Mouse (Mus musculus): ENCODE data around the gene Olfr1318. TPM values are rescaled to one million over a fixed set of nuclear protein-coding genes. Genes with fewer than 3 reads are reported as not detected.

Olfr1318 gene
- polyA plus RNA-seq (2016; fragmentation: Nextera tagmentation; extraction: Ambion mirVana): not detected in 2 replicates

DNA sequence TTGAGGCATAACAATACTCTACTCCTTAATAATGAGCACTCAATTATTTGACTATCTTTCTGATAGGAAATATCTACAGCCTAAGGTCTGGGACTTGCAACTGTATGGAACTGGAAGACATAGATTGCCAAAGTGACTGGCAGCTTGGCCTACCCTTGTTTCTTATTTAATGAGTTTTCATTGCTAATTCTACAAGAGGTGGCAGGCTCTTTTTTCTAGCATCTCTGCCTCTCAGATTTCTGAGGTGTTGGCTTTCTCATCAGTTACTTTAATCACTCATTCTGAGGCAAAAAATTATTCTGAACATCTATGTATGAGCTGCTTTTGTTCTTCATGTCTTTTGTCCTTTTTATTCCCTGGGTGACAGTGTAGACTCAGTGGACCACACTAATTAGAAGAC lies at the start of gene Olfr1318:
Gene Olfr1318, plus strand, starts transcription at position 301 of the 400 bp plus-strand sequence.
- no peaks in the 10 kb centered on the region for H3K9me3 ChIP-seq
- H3K27ac ChIP-seq: no peak within 1 kb of the TSS
- no peak for DNase-seq (ENCODE audit: low spot score)
- H3K4me3 ChIP-seq: no peak within 1 kb of the TSS
- no peaks in the 10 kb centered on the region for H3K36me3 ChIP-seq
- H3K27me3 ChIP-seq (ENCODE audit: insufficient read depth, poor library complexity, severe bottlenecking): no peaks in the 10 kb centered on the region
- H3K4me1 ChIP-seq (replicated peaks): no peaks in the 10 kb centered on the region

DNA sequence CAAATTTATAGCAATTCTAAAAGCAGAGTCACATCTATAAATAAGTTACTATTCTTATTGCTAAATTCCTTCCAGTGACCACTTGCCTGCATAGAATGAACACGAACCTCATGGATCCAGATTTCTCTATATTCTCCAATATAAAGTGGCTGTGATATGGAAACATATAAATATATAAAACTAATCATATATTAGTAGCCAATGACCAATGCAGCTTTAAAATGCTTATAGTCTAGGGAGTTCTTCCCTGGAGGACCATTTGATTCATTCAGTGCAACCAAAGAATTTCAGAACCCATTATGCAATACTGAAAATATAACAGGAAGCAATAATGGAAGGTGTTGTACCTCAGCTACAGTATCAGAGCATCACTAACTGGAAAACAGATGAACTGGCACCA lies 38.7 kb upstream of the Olfr1318 start, which contains the start of gene Olfr1315-ps1:
Gene Olfr1315-ps1, minus strand, starts transcription at position 101 of the 400 bp plus-strand sequence.
- Histone ChIP-seq H3K27ac (no peak within 1 kb of the TSS), H3K9me3 (no peaks in the 10 kb centered on the region), H3K27me3 (ENCODE audit: insufficient read depth, poor library complexity, severe bottlenecking) (no peaks in the 10 kb centered on the region), H3K36me3 (no peaks in the 10 kb centered on the region), H3K4me3 (no peak within 1 kb of the TSS), H3K4me1 (replicated peaks) (no peaks in the 10 kb centered on the region)
- 74% methylated on average over 1 of the region's 1 CpGs for WGBS
- no peak for DNase-seq (ENCODE audit: low spot score)

DNA sequence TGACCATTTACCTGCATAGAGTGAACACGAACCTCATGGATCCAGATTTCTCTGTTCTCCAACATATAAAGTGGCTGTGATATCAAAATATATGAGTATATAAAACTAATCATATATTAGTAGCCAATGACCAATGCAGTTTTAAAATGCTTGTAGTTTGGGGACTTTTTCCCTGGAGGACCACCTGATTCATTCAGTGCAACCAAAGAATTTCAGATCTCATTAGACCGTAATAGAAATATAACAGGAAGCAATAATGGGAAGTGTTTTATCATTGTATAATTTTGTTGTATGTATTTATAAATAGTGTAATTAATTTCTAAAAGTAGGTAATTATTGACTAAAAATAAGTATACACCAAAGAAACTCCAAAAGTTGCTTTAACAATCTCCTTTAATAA lies 19.1 kb upstream of the Olfr1318 start, which contains the start of gene Olfr1316:
Gene Olfr1316, minus strand, starts transcription at position 101 of the 400 bp plus-strand sequence.
- Histone ChIP-seq H3K27me3 (ENCODE audit: insufficient read depth, poor library complexity, severe bottlenecking) (no peaks in the 10 kb centered on the region), H3K36me3 (no peaks in the 10 kb centered on the region), H3K4me3 (no peak within 1 kb of the TSS), H3K4me1 (replicated peaks) (no peaks in the 10 kb centered on the region), H3K9me3 (no peaks in the 10 kb centered on the region), H3K27ac (no peak within 1 kb of the TSS)
- 87% methylated on average over 2 of the region's 2 CpGs for WGBS
- no peak for DNase-seq (ENCODE audit: low spot score)

DNA sequence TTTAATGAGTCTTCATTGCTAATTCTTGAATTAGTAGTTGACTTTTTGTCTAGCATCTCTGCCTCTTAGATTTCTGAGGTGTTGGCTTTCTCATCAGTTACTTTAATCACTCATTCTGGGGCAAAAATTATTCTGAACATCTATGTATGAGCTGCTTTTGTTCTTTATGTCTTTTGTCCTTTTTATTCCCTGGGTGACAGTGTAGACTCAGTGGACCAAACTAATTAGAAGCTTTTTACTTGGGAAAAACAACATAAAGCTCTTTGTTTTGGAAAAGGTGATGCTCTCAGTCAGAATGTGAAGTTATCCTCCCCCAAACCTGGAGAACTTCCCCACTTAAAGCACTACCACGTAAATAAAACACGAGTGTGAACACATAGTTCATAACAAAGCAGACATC lies 14.0 kb upstream of the Olfr1318 start, which contains the start of gene Olfr1317:
Gene Olfr1317, plus strand, starts transcription at position 301 of the 400 bp plus-strand sequence.
- no peak for DNase-seq (ENCODE audit: low spot score)
- Histone ChIP-seq H3K36me3 (no peaks in the 10 kb centered on the region), H3K27ac (no peak within 1 kb of the TSS), H3K9me3 (no peaks in the 10 kb centered on the region), H3K4me1 (replicated peaks) (no peaks in the 10 kb centered on the region), H3K4me3 (no peak within 1 kb of the TSS), H3K27me3 (ENCODE audit: insufficient read depth, poor library complexity, severe bottlenecking) (no peaks in the 10 kb centered on the region)
- WGBS: 84% methylated on average over 2 of the region's 2 CpGs

DNA sequence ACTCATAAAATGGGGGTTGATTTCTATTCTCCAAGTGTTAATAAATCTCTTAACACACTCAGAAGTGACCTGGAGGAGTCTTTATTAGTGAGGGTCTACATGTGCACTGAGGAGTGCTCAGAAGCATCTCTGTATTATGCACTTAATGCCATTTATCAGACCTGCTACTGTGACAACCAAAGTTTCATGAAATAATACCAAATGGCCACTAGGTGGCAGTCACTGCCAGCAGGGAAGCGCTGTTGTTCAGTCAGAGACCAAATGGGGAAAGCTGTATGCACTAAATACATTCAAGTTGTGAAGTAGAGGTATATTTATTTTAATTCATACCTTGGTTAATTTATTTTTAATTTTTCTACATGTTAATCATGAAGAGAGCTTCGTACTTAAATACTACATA lies 42.9 kb downstream of the Olfr1318 start:
- Histone ChIP-seq H3K27ac (no peak overlapping the region), H3K36me3 (no peaks in the 10 kb centered on the region), H3K27me3 (ENCODE audit: insufficient read depth, poor library complexity, severe bottlenecking) (no peaks in the 10 kb centered on the region), H3K4me3 (no peak overlapping the region), H3K4me1 (replicated peaks) (no peaks in the 10 kb centered on the region), H3K9me3 (no peaks in the 10 kb centered on the region)
- 2% methylated on average over 2 of the region's 2 CpGs for WGBS
- DNase-seq (ENCODE audit: low spot score): peak; percentile 14

DNA sequence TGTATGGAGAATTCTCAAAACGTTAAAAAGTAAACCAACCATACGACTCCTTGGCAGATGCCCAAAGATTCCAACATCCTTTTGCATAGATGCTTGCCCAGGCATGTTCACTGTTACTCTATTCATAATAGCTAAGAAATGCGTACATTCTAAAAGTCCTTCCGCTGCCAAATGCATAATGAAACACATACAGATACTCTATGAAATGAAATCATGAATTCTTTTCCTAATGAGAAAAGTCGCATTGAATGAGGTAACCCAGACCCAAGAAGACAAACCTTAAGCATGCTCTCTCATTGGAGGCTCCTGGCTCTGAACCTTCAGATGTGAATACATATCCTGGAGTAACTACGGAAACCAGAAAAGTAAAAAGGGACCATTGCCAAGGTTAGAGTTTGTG lies 49.1 kb downstream of the Olfr1318 start:
- H3K4me1 ChIP-seq (replicated peaks): no peaks in the 10 kb centered on the region
- H3K4me3 ChIP-seq: no peak overlapping the region
- no peaks in the 10 kb centered on the region for H3K27me3 ChIP-seq (ENCODE audit: insufficient read depth, poor library complexity, severe bottlenecking)
- no peaks in the 10 kb centered on the region for H3K9me3 ChIP-seq
- no peaks in the 10 kb centered on the region for H3K36me3 ChIP-seq
- no peak overlapping the region for H3K27ac ChIP-seq
- 87% methylated on average over 6 of the region's 6 CpGs for WGBS
- DNase-seq (ENCODE audit: low spot score): no peak

Other genes starting within 250 kb of the Olfr1318 start
- not detected in 2 replicates for gene Olfr1306, start 237.9 kb upstream of the Olfr1318 start, polyA plus RNA-seq (2016; fragmentation: Nextera tagmentation; extraction: Ambion mirVana)
- gene Olfr1307, start 204.8 kb upstream of the Olfr1318 start, polyA plus RNA-seq (2016; fragmentation: Nextera tagmentation; extraction: Ambion mirVana): not detected in 2 replicates
- not detected in 2 replicates for gene Olfr1308, start 189.3 kb upstream of the Olfr1318 start, polyA plus RNA-seq (2016; fragmentation: Nextera tagmentation; extraction: Ambion mirVana)
- not detected in 2 replicates for gene Olfr1309, start 163.9 kb upstream of the Olfr1318 start, polyA plus RNA-seq (2016; fragmentation: Nextera tagmentation; extraction: Ambion mirVana)
- gene Olfr1310, start 141.5 kb upstream of the Olfr1318 start, polyA plus RNA-seq (2016; fragmentation: Nextera tagmentation; extraction: Ambion mirVana): not detected in 2 replicates
- gene Olfr1311, start 129.8 kb upstream of the Olfr1318 start, polyA plus RNA-seq (2016; fragmentation: Nextera tagmentation; extraction: Ambion mirVana): not detected in 2 replicates
- gene Olfr1312, start 104.0 kb upstream of the Olfr1318 start, polyA plus RNA-seq (2016; fragmentation: Nextera tagmentation; extraction: Ambion mirVana): not detected in 2 replicates
- not detected in 2 replicates for gene Olfr1313, start 76.4 kb upstream of the Olfr1318 start, polyA plus RNA-seq (2016; fragmentation: Nextera tagmentation; extraction: Ambion mirVana)
- not detected in 2 replicates for gene Olfr1314, start 57.4 kb upstream of the Olfr1318 start, polyA plus RNA-seq (2016; fragmentation: Nextera tagmentation; extraction: Ambion mirVana)
- gene Olfr1315-ps1, start 38.8 kb upstream of the Olfr1318 start, polyA plus RNA-seq (2016; fragmentation: Nextera tagmentation; extraction: Ambion mirVana): not detected in 2 replicates
- not detected in 2 replicates for gene Olfr1316, start 19.2 kb upstream of the Olfr1318 start, polyA plus RNA-seq (2016; fragmentation: Nextera tagmentation; extraction: Ambion mirVana)
- not detected in 2 replicates for gene Olfr1317, start 13.9 kb upstream of the Olfr1318 start, polyA plus RNA-seq (2016; fragmentation: Nextera tagmentation; extraction: Ambion mirVana)
- 13.3 and 14.8 TPM in 2 replicates for gene Lpcat4, start 85.3 kb downstream of the Olfr1318 start, polyA plus RNA-seq (2016; fragmentation: Nextera tagmentation; extraction: Ambion mirVana)
- not detected in 2 replicates for gene Nutm1, start 105.1 kb downstream of the Olfr1318 start, polyA plus RNA-seq (2016; fragmentation: Nextera tagmentation; extraction: Ambion mirVana)
- 178 and 208 TPM in 2 replicates for gene Nop10, start 107.7 kb downstream of the Olfr1318 start, polyA plus RNA-seq (2016; fragmentation: Nextera tagmentation; extraction: Ambion mirVana)
- gene Slc12a6, start 111.6 kb downstream of the Olfr1318 start, polyA plus RNA-seq (2016; fragmentation: Nextera tagmentation; extraction: Ambion mirVana): 8.7 and 11.2 TPM in 2 replicates
- gene Gm21985, start 112.1 kb downstream of the Olfr1318 start, polyA plus RNA-seq (2016; fragmentation: Nextera tagmentation; extraction: Ambion mirVana): not detected in 2 replicates
- gene Emc4, start 213.8 kb downstream of the Olfr1318 start, polyA plus RNA-seq (2016; fragmentation: Nextera tagmentation; extraction: Ambion mirVana): 119 and 140 TPM in 2 replicates
- 37.7 and 42.1 TPM in 2 replicates for gene Katnbl1, start 225.0 kb downstream of the Olfr1318 start, polyA plus RNA-seq (2016; fragmentation: Nextera tagmentation; extraction: Ambion mirVana)

Data from hindbrain, embryonic 10.5 days (tissue).